In the genomic region with DNA sequence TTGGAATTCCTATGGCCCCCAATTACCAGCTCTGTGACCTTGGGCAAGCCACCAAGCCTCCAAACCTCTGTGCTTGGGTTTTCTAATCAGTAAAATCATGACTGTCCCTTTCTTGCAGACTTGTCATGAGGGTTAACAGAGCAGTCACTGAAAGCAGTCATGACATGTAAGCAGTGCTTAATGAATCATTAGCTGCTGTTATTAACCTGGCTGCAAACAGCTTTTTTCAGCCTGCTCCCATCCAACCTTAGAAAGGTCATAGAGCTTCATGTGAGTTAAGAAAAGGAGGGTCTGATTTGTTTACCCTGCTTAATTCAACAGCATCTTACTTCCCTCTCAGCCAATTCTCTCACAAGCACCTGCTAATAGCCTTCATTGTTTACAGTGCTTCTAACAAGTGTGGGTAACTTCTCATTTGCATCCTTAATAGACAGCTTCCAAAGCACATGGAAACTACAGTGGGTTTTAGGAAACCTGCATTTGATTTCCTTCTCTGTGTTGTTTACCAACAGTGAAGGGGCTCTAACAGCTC, we compare ENCODE assay signal across 27 mouse cellular contexts.
DNase-seq lines count a peak whose midpoint lies in the region; ATAC-seq and TF ChIP-seq lines count a peak whose summit lies in the region.
"Had no signal": no experiment of that assay in that cellular context is flagged by ENCODE, and none has a peak within 500 bp of the region (broad histone marks: within the 10 kb centered on the region; RNA-seq: fewer than 3 reads in every experiment).

No protein-coding gene starts in this region.

- no peaks in the 10 kb centered on the region for H3K36me3 ChIP-seq in hindbrain, postnatal 0 days (ENCODE audit: insufficient read depth, low read length)
- H3K36me3 ChIP-seq in hindbrain, embryonic 16.5 days (ENCODE audit: control insufficient read depth, insufficient read depth, low read length), result no peaks in the 10 kb centered on the region
- no peaks in the 10 kb centered on the region for H3K36me3 ChIP-seq in forebrain, embryonic 15.5 days
- H3K36me3 ChIP-seq: hindbrain, embryonic 15.5 days; intestine, embryonic 15.5 days; limb, embryonic 10.5 days; limb, embryonic 15.5 days had no signal

- 0 out of 2 replicates have a peak, but pooled peaks have one; percentile 12 for ATAC-seq in hindbrain, postnatal 0 days
- ATAC-seq in hindbrain, embryonic 16.5 days, result no peak
- ATAC-seq in forebrain, embryonic 15.5 days (replicated peaks), result 0 out of 2 replicates have a peak, but pooled peaks have one; percentile 13
- ATAC-seq: CD4-positive, CD25-positive, alpha-beta regulatory T cell, adult 4 months; intestine, embryonic 15.5 days had no signal

- peak; percentile 4 for DNase-seq in adrenal gland, postnatal 25 days
- no peak for DNase-seq in adrenal gland, postnatal 4 days (ENCODE audit: low spot score in 2 of 2)
- no peak for DNase-seq in hindbrain, postnatal 0 days (ENCODE audit: low spot score)
- peak; percentile 32 for DNase-seq in Muller cell, postnatal 12 days (ENCODE audit: inconsistent ontology term)
- no peak for DNase-seq in spleen, postnatal 14 days (ENCODE audit: low spot score in 2 of 2)
- no peak for DNase-seq in liver
- DNase-seq: cerebellum, adult 11 months; cerebellum, adult 9-10 months; cerebellum, postnatal 36 days; gastrocnemius, adult 2 months; gastrocnemius, postnatal 36 days; heart, adult 18-20 months; heart, postnatal 4 days; kidney, adult 2 months; kidney, postnatal 36 days; lung, adult 2 months; lung, postnatal 10 days had no signal

- no peak overlapping the region for H3K4me3 ChIP-seq in hindbrain, postnatal 0 days (ENCODE audit: low read length)
- H3K4me3 ChIP-seq in hindbrain, embryonic 16.5 days (ENCODE audit: low read length), result no peak overlapping the region
- no peak overlapping the region for H3K4me3 ChIP-seq in forebrain, embryonic 15.5 days
- H3K4me3 ChIP-seq: gastrocnemius, adult 2 months; hindbrain, embryonic 15.5 days; intestine, embryonic 15.5 days; limb, embryonic 10.5 days; limb, embryonic 15.5 days had no signal

- no peaks in the 10 kb centered on the region for H3K27me3 ChIP-seq in hindbrain, postnatal 0 days (ENCODE audit: insufficient read depth, low read length)
- no peaks in the 10 kb centered on the region for H3K27me3 ChIP-seq in hindbrain, embryonic 16.5 days (replicated peaks; ENCODE audit: control insufficient read depth, insufficient read depth, low read length)
- peaks cover 3% of the 10 kb centered on the region; the same call in 1 of the 2 replicates for H3K27me3 ChIP-seq in forebrain, embryonic 15.5 days
- H3K27me3 ChIP-seq: hindbrain, embryonic 15.5 days; intestine, embryonic 15.5 days; limb, embryonic 15.5 days had no signal

- H3K4me2 ChIP-seq in hindbrain, postnatal 0 days (ENCODE audit: low read depth, low read length), result no peak overlapping the region
- H3K4me2 ChIP-seq in hindbrain, embryonic 16.5 days (ENCODE audit: low read length), result no peak overlapping the region
- no peak overlapping the region for H3K4me2 ChIP-seq in forebrain, embryonic 15.5 days (replicated peaks)
- H3K4me2 ChIP-seq: heart, embryonic 11.5 days; hindbrain, embryonic 15.5 days; intestine, embryonic 15.5 days; limb, embryonic 15.5 days had no signal

- TF ChIP-seq CTCF in hindbrain, postnatal 0 days (IDR thresholded peaks at IDR 0.05; ENCODE audit: low read depth), result no peak

- H3K9ac ChIP-seq in hindbrain, postnatal 0 days (replicated peaks; ENCODE audit: low read length), result no peak overlapping the region
- H3K9ac ChIP-seq in hindbrain, embryonic 16.5 days (ENCODE audit: low read depth, low read length), result no peak overlapping the region
- H3K9ac ChIP-seq in forebrain, embryonic 15.5 days (replicated peaks), result no peak overlapping the region
- H3K9ac ChIP-seq: hindbrain, embryonic 15.5 days; intestine, embryonic 15.5 days; limb, embryonic 15.5 days; liver, embryonic 14.5 days had no signal

- no peaks in the 10 kb centered on the region for H3K4me1 ChIP-seq in hindbrain, postnatal 0 days (ENCODE audit: insufficient read depth, low read length)
- H3K4me1 ChIP-seq in hindbrain, embryonic 16.5 days (ENCODE audit: control insufficient read depth, insufficient read depth, low read depth, low read length), result peaks cover 7% of the 10 kb centered on the region
- peaks cover 16% of the 10 kb centered on the region for H3K4me1 ChIP-seq in forebrain, embryonic 15.5 days
- H3K4me1 ChIP-seq: intestine, embryonic 15.5 days; limb, embryonic 10.5 days; limb, embryonic 15.5 days had no signal

- no peaks in the 10 kb centered on the region for H3K9me3 ChIP-seq in hindbrain, postnatal 0 days (ENCODE audit: low read length)
- no peaks in the 10 kb centered on the region for H3K9me3 ChIP-seq in hindbrain, embryonic 16.5 days (ENCODE audit: control insufficient read depth, low read length)
- H3K9me3 ChIP-seq in forebrain, embryonic 15.5 days, result no peaks in the 10 kb centered on the region
- H3K9me3 ChIP-seq: hindbrain, embryonic 15.5 days; intestine, embryonic 15.5 days; limb, embryonic 10.5 days; limb, embryonic 15.5 days had no signal

- H3K27ac ChIP-seq in hindbrain, postnatal 0 days, result no peak overlapping the region
- no peak overlapping the region for H3K27ac ChIP-seq in hindbrain, embryonic 16.5 days (ENCODE audit: low read depth, low read length)
- H3K27ac ChIP-seq in forebrain, embryonic 15.5 days (replicated peaks), result no peak overlapping the region
- H3K27ac ChIP-seq: gastrocnemius, adult 2 months; hindbrain, embryonic 15.5 days; intestine, embryonic 15.5 days; limb, embryonic 10.5 days; limb, embryonic 15.5 days; liver, embryonic 14.5 days; macrophage had no signal

Comparison
In these comparisons a context has a peak if more than half of its experiments do, and no peak if none do; other contexts are left out.
1. DNase-seq: peak in adrenal gland, postnatal 25 days (single experiment) and Muller cell, postnatal 12 days (single experiment); none in adrenal gland, postnatal 4 days (0 of 2), hindbrain, postnatal 0 days (single experiment), spleen, postnatal 14 days (0 of 2) and liver (single experiment).